Mouse (Mus musculus): ENCODE measurements around the gene Mob3a.

Gene Mob3a

GRCm38 (mm10) chr10:80700038-80700504 lies 1.7 kb downstream of the Mob3a start:
- DNase-seq (ENCODE audit: low spot score in 2 of 2), result no peak

- no peak for DNase-seq (ENCODE audit: low spot score in 2 of 2)
These were observed 3.2 kb downstream of the Mob3a start for GRCm38 (mm10) chr10:80698605-80699004.

DNA sequence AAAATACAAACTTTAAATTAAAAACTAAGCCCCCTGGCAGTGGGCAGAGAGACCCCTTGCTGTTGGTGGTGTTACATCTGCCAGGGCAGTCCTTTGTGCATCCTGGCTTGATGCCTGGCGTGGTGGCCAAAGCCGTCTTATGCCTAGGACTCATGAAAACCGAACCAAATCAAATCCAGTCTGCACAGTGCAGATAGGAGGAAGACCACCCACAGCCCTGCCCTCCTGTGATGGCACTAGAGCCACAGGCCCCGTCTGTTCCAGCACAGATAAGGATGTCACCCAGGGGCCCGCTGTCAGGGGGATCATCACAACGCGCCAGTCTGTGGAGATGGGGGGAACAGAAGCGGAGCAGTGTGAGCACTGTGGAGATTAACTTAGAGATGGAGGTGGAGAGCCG lies 4.0 kb downstream of the Mob3a start:
- no peak for DNase-seq (ENCODE audit: low spot score in 2 of 2)

- DNase-seq (ENCODE audit: low spot score in 2 of 2), result no peak
These were observed 4.4 kb downstream of the Mob3a start for GRCm38 (mm10) chr10:80697393-80697787.

DNA sequence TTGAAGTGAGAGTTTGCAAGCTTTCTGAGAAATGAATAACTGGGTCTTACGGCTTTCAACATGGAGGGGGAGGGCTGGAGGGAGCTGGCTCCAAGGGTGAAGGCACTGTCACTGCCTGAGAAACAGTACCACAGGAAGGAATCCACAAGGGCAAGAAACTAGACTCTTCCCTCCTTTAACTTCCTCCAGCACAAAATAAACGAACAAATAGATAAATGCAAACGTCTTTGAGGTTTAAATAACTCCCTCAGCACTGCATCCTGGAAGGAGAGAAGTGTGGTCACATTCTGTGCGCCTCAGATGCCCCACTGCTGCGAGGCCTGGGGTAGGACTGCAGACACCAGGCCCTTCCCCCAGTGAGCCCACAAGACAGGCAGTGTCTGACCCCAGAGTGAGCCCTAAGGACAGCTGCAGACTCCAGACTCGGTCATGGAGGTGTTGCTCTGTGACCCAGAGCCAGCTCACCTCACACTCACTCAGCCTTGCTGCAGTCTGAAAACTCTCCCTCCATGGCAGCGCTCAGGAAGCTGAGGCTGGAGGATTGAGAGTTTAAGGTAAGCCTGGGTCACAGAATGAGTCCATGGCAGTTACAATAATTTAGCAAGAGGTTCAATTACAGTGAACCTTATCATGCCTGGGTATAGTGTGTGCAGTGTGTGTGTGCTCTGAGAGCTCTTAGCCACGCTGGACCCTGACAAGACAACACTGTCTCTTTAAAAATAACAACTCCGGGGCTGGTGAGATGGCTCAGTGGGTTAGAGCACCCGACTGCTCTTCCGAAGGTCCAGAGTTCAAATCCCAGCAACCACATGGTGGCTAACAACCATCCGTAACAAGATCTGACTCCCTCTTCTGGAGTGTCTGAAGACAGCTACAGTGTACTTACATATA lies 5.0 kb downstream of the Mob3a start:
- no peak for DNase-seq (ENCODE audit: low spot score in 2 of 2)

DNA sequence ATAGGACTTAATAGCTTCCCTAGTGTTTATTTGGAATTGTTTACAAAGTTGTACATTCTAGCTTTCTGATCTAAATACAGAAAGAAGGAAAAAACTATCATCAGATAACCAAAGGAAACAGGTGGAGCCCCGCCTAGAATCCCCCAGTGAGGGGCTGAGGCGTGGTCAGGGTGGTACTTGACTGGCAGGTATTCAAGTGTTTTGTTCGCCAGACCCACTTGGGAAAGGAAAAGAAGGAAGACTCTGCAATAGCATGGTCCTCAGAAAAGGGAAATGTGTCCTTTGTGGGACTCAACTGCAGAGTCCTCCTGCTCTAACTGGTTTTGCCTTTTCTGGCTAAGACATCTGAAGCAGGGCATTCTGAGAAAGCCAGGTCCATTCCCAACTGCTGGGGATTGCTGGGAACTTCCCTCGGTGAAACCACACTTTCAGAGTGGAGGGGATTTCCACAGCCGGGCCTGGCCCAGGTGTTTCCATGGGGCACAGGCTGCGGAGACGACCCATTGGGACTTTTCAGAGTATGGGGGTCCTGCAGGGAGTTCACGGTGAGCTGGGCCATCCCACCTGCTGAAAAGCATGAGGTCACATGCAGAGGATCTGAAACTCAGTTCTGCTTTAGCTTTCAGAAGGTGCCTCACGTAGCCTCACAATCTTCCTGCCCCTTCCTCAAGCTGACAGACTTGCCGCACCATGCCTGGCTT lies 5.8 kb downstream of the Mob3a start:
- DNase-seq (ENCODE audit: low spot score in 2 of 2), result no peak

DNA sequence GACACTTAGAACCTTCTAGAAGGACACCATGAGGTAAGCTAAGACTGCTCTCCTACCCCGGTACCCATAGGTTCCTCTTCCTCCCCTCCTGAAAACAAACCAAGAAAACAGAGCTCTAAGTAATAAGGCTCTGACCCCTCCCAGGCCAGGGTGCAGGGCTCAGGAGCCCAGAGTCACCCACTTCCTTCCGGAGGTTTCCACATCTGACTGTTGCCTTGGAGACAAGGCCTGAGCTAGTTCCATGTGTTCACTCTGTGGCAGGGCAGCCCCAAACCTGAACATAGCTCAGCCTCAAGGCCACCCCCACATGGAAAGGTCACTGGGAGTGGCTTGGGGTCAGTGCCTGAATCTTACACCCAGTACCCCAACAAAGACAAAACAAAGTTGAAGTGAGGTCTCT lies 6.6 kb downstream of the Mob3a start:
- peak in 1 of 2 experiments; percentile 37 for DNase-seq (ENCODE audit: low spot score in 2 of 2)

- no peak for DNase-seq (ENCODE audit: low spot score in 2 of 2)
These were observed 7.4 kb downstream of the Mob3a start for GRCm38 (mm10) chr10:80694159-80694938.

DNA sequence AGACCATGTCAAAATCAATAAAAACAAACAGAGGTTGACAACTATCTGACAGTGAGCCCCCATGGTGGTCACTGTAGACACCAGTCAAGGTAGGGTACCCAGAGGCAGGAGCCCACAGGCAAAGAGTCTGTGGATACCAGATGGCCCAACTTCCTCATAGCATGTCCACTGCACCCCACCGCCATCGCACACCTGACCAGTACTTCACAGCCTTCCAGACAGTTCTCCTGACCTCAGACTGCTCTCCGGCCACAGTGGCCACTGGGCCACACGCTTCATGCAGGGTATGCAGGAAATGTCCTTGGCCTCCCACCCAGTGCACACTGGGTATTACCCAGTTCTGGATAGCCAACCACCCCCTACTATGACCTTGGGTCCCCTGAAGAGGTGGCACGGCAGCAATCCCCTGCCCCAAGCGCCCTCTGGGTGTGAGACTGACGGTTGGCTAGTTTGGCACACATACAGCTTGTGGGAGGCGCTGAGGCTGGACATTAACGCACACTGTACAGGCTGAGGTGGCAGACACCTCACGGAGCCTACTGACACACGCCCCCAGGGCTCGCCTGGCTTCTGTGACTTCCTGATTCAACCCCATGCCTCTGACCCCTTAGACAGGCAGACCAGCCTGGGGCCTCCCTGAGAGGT lies 8.3 kb downstream of the Mob3a start:
- DNase-seq (ENCODE audit: low spot score in 2 of 2), result no peak

DNA sequence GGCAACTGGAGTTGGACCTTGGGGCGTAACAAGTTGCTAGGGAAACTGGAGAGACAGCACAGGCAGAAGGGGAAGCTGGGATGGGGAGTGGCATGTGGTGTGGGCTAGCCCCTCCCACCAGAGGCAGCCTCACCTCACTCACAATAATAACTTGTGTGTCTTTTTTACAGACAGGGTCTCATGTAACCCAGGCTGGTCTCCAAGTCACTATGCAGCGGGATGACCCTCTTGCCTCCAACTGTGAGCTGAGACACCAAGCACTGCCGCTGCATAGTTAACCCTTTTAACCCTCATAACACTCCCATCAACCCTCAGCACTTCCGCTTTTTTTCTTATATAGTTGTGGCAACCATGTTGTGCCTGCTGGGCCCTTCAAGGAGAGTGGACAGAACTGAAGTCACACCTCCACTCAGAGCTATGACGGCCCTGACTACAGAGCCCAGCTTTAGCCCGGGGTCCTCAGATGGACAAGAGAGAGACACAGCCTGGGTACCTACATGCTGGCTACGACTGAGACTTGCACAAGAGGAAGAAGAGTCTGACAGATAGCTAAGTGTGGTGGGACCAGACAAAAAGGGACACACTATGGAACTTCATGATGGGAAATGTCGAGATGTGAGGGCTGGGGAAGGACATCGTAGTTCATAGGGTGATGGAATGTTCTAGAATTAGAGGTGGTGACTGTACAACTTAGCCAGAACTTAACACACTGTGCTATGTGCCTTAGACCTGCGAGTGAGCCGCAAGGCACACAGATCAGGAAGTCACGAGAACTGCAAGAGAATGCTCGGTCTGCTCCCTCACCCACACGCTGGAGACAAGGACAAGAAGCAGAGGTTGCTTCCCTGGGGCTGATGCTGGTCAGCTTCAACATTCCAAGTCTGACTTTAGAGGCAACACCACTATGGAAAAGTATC lies 9.3 kb downstream of the Mob3a start:
- no peak for DNase-seq (ENCODE audit: low spot score in 2 of 2)

DNA sequence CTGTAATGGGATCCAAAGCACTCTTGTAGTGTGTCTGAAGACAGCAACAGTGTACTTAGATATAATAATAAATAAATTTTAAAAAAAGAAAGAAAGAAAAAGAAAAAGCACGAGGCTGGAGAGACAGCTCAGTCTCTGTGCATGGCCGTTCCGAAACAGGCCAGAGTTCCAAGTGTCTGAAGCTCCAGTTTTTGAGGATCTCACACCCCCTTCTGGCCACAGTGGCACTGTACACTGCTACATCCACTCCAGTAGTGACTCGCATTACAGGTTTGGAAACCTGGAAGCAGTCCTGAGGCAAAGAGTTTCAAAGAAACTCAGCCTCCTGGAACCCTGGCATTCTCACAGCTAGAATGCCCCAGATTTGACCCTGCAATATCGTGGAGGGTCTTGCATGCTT lies 13.9 kb downstream of the Mob3a start:
- DNase-seq (ENCODE audit: low spot score in 2 of 2), result peak in 1 of 2 experiments; percentile 59

DNA sequence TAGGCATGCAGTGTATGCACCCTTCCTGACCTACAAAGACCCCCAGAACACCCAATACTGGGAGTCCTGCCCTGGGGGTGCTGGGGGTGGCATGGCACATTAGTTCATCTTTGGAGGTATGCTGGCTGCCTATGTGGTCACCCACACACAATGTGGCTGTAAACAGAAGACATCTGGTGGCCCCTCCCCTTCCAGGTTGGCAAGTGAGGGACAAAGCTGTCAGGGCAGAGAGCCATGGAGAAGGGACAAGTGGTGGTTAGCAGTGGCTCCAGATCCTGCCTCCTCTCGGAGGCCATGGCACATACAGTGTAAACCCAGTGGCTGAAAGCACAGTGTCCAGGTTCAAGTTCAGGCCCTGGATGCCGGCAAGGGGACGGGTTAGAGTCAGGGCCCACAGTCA lies 15.2 kb downstream of the Mob3a start:
- no peak for DNase-seq (ENCODE audit: low spot score in 2 of 2)

DNA sequence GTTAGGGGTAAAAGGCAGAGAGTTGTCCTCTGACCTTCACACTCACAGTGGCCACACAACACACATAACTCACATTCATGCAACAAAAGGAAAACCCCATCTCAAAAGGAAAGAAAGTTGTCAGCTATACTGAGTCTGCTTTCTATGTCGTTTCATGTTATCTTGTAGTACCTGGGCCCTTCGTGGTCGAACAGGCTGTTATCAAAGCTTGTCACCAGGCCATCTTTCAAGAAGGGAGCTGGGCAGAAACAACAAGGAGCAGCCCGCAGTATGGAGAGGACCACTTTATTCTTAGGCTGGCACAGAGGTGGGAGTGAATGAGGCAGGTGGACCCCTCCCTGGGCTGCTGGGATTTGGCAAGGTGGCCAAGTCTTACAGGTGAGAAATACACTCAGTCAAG lies 16.8 kb downstream of the Mob3a start:
- no peak for DNase-seq (ENCODE audit: low spot score in 2 of 2)

DNA sequence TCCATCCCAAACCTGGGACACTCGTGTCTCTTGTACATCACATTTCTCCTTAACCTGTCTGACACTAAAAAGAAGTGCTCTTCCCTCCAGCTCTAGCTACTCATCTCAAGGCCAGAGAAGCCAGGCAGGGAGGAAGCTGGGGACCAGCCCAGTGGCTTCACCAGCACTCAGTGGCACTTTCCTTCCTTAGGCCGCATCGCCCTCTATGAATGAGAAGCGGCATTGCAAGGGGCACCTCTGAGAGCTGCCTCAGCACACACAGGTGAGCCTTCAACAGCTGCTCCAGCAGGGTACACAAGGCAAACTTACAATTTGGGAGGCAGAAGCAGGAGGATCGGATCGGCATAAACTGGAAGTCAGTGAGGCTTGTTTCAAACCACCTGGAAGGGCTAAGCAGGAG lies 17.6 kb downstream of the Mob3a start:
- DNase-seq (ENCODE audit: low spot score in 2 of 2), result peak in 1 of 2 experiments; percentile 50

- DNase-seq (ENCODE audit: low spot score in 2 of 2), result no peak
These were observed 18.1 kb downstream of the Mob3a start for GRCm38 (mm10) chr10:80683647-80684046.

DNA sequence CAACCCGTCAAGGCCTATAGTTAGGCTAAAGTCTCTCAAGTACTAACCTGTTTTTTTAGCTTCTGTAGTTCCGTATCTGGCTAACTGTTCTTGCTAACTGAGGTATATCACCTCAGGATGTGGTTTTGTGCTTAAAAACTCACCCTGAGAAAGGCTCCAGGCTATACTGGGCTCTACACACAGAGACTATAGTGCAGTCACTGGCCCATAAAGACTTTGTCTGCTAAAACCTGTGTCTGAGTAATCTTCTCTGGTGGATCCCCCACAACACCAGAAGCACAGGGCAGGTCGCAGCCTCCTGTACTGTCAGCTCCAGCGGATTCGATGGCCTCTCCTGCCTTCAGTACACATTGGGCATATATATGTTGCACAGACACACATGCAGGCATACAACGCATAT lies 19.8 kb downstream of the Mob3a start:
- no peak for DNase-seq (ENCODE audit: low spot score in 2 of 2)

- no peak for DNase-seq (ENCODE audit: low spot score in 2 of 2)
These were observed 21.5 kb downstream of the Mob3a start for GRCm38 (mm10) chr10:80680260-80680696.

- no peak for DNase-seq (ENCODE audit: low spot score in 2 of 2)
These were observed 22.1 kb downstream of the Mob3a start for GRCm38 (mm10) chr10:80679556-80680259.

DNA sequence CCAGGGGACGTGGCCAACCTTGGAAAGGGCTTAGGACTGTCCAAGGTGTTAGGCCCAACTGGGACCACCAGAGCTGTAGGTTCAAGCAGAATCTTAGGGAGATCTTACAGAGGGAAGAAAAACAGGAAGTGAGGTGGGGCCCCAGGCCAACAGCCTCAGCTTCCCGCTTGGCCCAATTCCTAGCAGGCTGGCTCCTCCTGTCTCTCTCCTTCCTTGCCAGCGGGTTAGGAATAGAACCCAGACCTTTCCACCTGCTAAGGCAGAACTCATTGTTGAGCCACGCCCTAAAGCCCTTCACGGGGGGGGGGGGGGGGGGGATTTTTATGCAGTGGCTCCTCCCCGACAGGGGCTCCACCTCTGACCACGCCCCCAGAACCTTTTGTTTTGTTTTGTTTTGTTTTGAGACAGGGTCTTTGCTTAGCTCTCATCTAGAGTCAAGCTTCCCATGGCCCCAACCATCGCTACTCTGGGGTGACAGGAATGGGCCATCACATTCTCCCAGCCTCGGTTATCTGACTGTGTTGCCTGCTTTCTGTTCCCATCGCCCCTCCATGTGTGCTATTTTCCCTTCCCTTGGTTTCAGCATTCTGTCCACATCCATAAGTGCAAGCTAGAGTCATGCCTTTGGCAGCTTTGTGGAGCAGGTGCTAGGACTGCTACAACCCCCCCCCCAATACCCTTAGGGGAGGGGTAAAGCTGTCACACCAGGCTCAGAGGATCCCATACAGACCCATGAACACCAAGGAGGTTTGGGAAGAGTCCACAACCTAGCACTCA lies 23.0 kb downstream of the Mob3a start:
- no peak for DNase-seq (ENCODE audit: low spot score in 2 of 2)

Measured in left cerebral cortex, adult 9 months (tissue).